Mouse (Mus musculus) gastrocnemius, postnatal 10 days (tissue): Measurements from ENCODE around the gene Prkaa1. TPM values are rescaled to one million over a fixed set of nuclear protein-coding genes. Genes with fewer than 3 reads are reported as not detected.

Source experiments
- total RNA-seq, 2 experiments: library from RNA; stranded (reverse); gene quantifications; 2 replicates each; pipeline ENCODE4 v1.2.3; 2021

Gene Prkaa1
- total RNA-seq, 2 experiments from 2014 or later, result 13.0 to 15.1 TPM

Other genes with a start within 250 kb of the Prkaa1 start
- not detected for gene Mroh2b, start 245.1 kb upstream of the Prkaa1 start, total RNA-seq
- gene C7, start 80.1 kb upstream of the Prkaa1 start, total RNA-seq, result under 1 TPM in 1 of 2 experiments, not detected in 1; 0.09 TPM
- 1 to 10 TPM; 1.6 to 3.5 TPM for gene Card6, start 35.3 kb upstream of the Prkaa1 start, total RNA-seq
- gene Rpl37, start 27.2 kb upstream of the Prkaa1 start, total RNA-seq, result 100 to 1,000 TPM; 337 to 339 TPM
- gene Ttc33, start 41.7 kb downstream of the Prkaa1 start, total RNA-seq, result 10 to 100 TPM; 34.9 to 35.4 TPM
- gene Ptger4, start 100.3 kb downstream of the Prkaa1 start, total RNA-seq, result 1 to 10 TPM in 1 of 2 experiments, under 1 TPM in 1; 0.94 to 1.5 TPM